Mouse (Mus musculus): ENCODE results near the gene Cox10.

Gene Cox10

DNA sequence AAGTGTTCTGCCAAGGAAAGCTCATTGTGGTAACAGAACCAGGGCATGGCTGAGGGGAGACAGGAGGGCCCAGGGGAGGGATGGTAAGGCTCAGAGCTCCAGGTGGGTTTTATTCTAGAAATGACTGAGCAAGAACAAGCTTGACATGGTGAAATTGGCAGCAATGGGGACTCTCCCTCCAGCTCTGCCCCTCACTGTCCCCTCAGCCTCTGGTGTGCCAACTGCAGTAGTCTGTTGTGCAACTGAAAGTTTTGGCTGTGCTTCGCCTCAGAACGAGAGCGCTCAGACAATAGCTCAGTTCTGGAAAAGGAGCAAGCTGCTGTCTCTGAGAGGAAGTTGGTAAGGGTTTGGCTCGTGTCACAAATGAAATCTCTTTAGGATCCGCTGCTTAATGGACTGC, 113.8 kb downstream of the Cox10 start:
- DNase-seq (ENCODE audit: low read depth in 2 of 2, low spot score in 2 of 2) = no peak

DNA sequence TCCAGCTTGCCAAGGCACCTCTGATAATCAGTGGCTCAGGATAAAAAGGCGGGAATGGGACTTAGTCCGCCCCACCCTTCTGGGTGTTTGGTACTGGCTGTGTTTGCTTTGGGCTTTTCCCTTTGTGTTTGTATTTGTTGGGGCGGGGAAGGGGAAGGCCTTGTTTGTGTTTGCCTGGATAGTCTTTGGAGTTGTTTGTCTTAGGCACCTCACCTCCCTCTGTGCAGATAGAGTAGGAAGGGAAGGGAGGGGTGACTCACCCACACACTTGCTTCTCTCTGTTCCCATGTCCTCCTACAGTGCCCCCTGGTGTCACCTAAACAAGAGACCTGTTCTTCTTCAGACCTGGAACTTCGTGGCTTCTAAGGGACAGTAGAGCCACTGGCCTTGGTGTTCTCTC, 122.1 kb downstream of the Cox10 start:
- DNase-seq (ENCODE audit: low read depth in 2 of 2, low spot score in 2 of 2) = peak; percentile 21 to 41

DNA sequence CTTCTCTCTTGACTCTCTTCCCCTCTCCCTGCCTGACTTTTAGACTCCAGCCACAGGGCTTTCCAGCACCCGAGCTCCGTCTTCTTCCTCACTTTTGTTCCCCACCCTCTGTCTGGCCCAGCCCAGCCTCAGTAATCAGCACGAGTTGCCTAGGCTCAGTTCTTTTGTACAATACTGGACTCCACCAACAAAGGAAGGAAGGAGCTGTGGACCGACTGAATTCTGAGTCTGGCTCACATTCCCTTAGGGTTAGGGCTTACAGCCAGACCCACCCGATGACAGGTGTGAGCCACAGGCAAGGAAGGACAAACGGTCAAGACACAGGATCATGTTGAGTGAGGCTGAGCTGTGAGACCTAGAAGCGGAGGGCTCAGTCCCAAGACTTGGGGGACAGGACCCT, 122.5 kb downstream of the Cox10 start:
- DNase-seq (ENCODE audit: low read depth in 2 of 2, low spot score in 2 of 2) = no peak

DNA sequence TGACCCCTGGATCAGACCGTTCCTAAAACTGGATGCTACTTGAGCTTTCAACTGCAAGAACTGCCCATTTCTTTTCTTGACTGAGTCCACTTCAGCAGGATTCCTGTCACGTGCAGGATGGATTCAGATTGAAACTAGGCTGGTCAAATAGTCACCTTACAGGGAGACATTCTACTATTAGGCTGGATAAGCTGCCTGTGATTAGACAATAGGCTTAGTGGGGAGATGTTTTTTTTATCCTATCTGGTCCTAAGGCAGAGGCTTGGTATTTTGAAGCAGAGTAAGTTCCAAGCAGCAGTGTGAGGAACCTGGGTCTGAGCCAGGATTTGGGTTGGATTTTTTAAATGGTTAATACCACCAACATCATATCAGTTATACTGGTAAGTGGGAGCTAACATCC, 125.4 kb downstream of the Cox10 start:
- no peak for DNase-seq (ENCODE audit: low read depth in 2 of 2, low spot score in 2 of 2)

DNA sequence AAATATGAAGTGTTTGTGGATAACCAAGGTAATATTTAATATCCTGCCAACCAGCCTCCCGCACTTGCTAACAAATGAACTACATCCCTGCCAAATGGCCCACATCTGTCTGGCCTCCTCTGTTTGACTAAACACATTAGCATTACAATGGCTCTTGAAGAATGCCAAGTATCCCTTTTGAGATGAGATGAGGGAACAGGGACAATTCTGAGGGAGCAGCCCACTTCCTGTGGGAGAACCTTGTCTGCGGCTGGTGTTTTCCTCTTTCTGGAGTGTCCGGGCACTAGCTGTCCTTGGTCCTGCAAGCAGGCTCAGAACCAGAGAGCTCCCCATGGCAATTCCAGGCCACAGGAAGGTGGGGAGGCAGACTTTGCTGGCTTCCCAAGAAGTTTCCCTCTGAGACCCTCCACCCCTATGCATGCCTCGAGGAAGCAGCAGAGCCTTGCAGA, 126.5 kb downstream of the Cox10 start:
- no peak for DNase-seq (ENCODE audit: low read depth in 2 of 2, low spot score in 2 of 2)

DNA sequence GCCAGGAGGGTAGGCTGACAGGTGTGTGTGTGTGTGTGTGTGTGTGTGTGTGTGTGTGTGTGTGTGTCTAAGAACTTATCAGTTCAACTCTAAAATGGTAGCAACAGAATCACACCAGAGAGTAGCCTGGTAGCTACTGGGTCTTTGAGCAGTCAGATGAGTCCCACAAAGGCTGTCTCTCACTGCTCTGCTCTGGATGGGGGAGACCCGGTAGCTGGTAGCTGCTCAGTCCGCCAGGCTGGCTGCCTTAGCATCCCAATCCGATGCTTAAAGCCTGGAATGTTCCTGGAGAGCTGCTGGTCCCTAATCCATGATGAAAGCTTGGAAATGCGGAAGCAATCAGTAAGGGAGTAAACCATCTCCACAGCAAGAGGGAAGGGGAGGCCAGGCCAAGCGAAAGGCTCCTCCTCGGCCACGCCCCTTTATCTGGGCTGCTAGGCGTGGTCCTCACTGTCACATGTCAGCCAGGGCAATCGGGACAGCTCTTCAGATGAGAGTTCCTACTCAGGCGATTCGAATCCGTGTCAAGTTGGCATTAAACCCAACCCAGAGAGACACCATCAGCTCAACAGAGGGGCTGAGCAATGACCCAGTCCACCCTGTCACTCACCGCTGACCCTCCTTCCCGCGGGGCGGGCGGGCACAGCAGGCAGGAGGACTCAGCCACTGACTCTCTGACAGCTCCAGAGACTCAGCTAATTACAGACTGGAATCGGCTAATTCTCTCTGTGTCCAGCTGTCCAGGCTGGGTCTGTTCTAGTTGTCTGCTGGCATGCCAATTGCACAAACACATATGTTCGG, 127.2 kb downstream of the Cox10 start:
- DNase-seq (ENCODE audit: low read depth in 2 of 2, low spot score in 2 of 2) = no peak

DNA sequence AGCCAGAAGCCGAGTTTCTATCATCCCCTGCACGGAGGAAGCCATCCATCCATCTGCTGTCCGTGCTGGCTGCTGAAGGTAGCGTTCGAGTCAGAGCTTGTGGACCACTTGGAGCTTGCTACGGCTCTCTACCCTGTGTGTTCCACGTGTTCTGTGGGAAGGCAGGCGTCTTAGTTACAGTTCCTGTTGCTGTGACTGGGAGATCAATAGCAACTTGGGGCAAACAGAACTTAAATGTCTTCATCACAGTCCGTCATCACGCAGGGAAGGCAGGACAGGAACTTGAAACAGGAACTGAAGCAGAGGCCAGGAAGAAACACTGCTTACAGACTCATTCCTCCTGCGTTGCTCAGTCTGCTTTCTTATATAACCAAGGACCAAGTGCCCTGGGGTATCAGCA, 130.9 kb downstream of the Cox10 start:
- no peak for DNase-seq (ENCODE audit: low read depth in 2 of 2, low spot score in 2 of 2)

DNA sequence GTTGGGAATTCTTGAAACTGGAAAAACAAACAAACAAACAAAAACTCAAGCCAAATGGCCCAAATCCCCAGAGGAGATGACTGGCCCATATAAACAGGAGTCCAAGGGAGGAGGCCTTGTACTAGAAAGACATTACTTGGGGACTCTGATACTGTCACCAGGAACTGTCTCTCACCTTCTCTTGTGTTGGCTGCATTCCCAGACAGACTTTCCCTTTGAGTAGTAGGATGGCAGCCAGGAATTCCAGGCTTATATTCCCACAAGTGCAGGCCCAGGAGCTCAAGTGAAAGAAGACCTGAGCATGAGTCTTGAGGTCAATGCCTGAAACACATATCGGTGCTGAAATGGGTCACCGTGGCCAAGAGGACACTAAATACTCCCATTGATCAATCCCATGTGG, 132.2 kb downstream of the Cox10 start:
- no peak for DNase-seq (ENCODE audit: low read depth in 2 of 2, low spot score in 2 of 2)

DNA sequence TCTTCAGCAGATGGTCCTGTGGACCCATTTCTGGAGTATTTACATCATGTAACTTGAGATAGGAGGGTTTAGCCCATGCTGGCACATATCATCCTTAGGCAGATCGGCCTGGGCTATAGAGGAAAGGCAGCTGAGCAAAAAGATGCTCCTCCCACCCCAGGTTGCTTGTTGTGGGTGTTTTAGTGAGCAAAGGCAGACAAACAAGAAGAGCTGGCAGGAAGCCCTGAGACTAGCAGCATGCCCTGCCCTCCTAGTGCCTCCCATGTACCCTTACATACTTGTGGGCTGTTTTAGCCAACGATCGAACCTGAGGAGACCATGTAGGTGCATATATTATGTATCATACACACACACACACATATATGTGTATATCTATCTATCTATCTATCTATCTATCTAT, 135.3 kb downstream of the Cox10 start:
- DNase-seq (ENCODE audit: low read depth in 2 of 2, low spot score in 2 of 2) = no peak

DNA sequence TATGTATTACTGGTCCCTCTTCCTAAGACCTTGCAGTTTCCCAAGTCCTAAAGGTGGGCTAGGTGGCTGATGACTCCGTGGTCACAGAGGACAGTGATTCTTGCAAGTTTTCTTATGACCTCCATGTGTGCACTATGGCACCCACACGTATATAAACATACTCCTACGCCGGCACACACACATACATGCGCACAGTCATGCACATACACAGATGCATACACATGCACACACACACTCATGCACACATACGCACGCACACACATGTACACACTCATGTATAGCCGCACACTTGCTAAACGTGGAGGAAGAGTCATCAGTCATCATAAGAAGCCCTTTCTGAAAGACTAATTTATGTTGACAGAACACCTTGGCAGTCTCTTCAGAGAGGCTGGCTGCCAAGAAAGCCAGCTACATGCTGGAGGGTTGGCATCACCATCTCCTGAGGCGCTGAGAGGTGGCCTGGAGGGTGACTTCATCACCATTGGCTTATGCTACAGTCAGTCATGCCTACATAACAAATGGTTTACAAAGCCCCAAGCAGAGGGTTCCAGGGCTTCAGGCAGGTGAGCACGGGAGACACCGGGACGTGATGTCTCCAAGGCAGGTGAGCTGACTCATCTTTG, 135.9 kb downstream of the Cox10 start:
- DNase-seq (ENCODE audit: low read depth in 2 of 2, low spot score in 2 of 2) = no peak

DNA sequence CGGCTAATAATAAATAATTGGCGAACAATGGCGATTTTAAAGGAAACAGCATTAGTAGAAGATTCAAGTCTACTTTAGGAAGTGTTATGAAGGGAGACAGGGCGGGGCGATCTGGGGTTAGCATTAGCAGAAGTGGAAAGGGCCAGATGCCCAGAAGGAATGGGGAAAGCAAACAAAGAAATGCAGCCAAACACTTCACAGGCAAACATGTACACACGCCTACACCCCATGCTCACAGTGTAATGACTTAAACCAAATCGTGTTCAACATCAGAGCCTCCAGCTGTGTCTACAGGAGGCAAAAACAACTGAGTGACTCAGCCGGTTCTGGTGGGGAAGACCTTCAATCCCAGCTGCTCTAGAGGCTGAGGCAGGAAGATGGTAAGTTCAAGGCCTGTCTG, 137.1 kb downstream of the Cox10 start:
- DNase-seq (ENCODE audit: low read depth in 2 of 2, low spot score in 2 of 2) = no peak

DNA sequence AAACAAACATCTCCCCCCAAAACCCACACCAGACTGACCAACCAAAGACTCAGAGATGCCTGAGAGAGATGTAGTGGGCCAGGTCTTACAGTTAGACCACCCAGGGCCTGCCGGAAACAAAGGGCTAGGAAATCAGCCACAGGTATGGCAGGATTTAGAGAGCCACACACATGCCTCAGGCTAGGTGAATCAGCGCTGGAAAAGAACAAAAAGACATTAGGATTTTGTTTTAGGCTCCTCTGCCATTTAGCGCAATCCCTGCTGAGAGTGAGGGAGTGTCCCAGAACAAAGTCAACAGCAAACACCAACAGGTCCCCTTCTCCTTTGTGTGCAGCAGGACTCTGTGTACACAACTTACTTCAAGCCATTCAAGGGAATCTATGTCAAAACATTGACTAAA, 142.6 kb downstream of the Cox10 start:
- DNase-seq (ENCODE audit: low read depth in 2 of 2, low spot score in 2 of 2) = no peak

DNA sequence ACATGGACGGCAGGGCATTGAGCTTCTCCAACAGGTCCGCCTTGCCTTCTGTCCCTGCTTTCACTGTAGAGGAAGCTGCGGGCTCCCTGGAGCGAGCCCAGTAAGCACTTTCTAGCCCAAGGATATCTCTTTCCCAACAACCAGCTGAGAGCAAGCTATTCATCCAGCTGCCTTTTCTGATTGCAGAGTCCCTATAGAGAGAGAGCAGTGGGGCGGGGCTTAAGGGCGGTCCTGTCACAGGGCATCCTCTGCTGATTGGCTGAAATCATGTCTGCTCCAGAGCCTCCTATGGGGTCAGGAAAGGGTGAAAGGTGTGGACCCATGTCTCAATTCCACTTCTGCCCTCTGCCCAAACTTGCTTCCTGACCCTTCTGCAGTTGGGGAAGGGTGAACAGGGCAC, 152.4 kb downstream of the Cox10 start:
- DNase-seq (ENCODE audit: low read depth in 2 of 2, low spot score in 2 of 2) = no peak

DNA sequence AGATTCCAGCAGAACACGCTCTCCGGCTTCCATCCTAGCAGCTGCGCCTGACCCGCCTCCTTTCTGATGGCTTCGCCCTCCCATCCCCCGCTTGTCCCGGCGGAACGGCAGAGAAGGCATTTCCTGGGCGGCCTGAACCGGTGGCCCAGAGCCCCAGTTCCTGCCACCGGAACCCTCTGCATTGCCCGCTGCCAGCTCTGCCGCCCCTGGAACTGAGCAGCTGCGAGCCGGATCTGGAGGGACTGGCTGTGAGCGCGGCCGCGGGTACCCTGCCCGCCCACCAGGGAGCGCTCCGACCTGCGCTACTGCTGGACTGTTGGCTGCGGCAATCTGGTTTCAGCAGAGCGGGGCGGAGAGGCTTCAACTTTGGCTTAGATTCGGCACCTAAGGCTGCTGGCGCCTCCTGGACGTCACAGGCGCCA, 154.1 kb downstream of the Cox10 start:
- DNase-seq (ENCODE audit: low read depth in 2 of 2, low spot score in 2 of 2) = peak; percentile 86 to 89

DNA sequence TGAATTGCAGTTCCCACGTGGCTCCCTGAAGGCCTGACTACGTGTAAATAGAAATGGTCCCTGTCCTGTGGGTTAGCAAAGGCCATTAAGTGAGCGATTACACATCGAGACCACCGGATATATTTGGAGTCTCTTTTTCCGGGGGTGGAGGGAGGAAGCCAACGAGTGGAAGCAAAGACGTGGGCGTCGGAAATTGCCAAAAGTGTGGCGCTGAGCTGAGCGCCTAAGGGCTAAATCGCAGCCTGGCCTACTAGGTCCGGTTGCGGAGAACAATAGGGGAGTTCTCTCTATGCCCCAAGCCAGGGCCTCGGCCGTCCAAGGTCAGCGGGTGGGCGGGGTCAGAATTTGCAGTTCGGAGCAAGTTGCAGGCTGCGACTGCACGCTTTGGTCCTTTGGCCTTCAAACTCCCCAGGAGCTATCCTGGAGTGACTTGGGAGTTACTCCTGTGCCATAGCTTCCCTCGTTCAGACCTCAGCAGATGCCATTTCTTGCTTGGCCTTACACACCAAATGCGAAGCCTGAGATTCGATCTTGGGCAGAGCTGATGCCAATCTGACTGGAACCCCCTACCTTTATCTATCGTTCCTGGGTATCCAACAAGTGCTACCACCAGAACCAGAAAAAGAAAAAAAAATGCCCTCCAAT, 154.9 kb downstream of the Cox10 start:
- DNase-seq (ENCODE audit: low read depth in 2 of 2, low spot score in 2 of 2) = peak; percentile 26 to 29

DNA sequence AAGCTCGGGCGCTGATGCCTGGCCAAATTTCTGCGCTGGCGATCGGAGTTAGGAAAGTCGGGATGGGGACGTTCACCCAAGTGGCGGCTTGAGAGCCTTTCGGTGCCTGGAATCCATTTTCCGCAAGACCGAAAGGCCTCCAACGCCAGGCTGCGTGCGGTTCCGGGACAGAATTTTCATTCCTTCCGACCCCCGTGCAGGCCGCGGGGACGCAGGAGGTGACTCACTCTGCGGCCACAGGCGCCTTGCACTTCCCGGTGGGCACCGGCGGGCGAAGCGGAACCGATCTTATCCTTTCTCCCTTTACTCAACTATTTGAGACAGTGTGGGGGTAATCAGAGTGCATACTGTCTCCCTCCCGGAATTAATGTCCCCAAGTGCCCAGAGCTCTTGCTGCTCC, 155.9 kb downstream of the Cox10 start:
- peak in 1 of 2 experiments; percentile 9 for DNase-seq (ENCODE audit: low read depth in 2 of 2, low spot score in 2 of 2)

DNA sequence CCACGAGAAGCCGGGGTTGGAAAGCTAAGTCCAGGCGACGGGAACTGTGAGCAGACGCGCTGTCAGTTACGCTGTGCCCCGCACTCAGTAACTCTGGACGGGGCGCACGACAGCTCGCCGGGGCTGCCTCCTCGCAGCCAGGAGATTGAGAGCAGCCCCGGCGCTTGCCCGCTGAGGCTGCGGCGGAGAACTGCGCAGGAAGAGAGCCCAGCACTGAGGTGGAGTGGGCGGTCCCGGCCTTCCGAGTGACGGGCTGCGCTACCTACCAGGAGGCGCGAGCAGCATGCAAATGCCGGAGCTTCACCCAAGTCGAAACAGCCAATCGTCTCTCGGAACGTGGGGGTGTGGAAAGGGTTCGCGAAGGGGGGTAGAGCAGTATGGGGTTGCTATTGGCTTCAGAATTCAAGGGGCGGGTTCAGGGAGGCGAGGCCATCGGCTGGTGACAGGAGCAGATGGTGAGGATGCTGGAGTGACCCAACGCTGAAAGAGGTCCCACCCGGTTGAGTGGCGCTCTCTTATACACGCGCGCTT, 157.1 kb downstream of the Cox10 start, which contains the start of gene Hs3st3b1:
Hs3st3b1 (minus strand) TSS at position 200 of the 531 bp plus-strand sequence.
- DNase-seq (ENCODE audit: low read depth in 2 of 2, low spot score in 2 of 2) = peak; percentile 94

DNA sequence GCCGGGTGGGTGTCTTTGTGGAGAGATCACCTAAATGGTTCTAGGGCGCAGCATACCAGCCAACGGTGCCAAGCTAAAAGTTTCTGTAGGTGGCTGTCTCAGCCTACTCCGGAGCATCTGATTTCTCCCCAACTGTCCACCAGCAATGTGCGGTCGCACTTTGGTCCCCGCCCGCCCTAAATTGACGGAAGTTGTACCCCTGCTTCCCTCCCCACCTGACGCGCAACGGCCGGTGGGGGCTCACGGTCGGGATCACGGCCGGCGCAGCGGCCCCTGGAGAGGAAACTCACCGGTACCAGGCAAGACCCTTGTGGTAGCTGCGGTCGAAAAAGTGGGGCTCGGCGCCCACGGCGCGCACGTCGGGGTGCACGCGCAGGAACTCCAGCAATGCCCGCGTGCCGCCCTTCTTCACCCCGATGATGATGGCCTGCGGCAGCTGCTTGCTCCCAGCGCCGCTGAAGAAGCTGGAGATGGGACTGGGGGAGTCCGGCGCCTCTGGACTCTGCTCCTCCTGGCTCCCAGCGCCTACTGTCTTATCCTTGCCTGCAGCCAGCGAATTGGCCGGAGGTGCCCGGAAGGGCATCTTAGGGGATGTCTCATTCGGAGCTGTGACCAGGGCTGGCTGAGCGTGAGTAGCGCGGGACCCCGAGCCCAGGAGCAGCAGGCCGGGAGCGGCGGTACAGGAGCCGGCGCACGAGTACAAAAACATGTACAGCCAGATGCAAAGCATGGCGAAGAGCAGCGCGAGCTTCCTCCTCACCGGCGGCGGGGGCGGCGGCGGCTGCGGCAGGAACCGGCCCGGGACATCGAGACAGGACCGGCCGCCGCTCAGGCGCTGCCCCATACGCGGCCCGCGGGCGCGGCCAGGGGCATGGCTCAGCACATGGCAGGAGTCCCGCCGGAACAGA, 158.0 kb downstream of the Cox10 start:
- peak; percentile 33 to 34 for DNase-seq (ENCODE audit: low read depth in 2 of 2, low spot score in 2 of 2)

DNA sequence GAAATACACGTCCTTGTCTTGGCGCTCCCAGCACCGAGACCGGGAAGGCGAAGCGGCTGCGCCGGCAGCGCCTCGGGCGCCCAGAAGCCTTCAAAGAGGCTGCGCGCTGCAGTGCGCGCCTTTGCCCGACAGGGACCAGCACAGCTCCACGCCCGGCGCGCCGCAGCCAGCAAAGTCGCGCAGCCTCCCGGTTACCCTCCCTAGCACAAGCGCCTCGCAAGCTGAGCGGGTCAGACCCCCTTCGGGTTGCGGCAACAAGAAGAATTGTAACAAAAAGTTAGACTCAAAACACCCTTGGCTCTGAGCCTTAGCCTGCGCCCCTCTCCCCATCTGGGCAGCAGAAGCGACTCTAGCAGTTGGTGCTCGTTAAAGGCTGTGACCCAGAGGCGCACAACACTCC, 158.7 kb downstream of the Cox10 start:
- DNase-seq (ENCODE audit: low read depth in 2 of 2, low spot score in 2 of 2) = peak; percentile 77 to 79

DNA sequence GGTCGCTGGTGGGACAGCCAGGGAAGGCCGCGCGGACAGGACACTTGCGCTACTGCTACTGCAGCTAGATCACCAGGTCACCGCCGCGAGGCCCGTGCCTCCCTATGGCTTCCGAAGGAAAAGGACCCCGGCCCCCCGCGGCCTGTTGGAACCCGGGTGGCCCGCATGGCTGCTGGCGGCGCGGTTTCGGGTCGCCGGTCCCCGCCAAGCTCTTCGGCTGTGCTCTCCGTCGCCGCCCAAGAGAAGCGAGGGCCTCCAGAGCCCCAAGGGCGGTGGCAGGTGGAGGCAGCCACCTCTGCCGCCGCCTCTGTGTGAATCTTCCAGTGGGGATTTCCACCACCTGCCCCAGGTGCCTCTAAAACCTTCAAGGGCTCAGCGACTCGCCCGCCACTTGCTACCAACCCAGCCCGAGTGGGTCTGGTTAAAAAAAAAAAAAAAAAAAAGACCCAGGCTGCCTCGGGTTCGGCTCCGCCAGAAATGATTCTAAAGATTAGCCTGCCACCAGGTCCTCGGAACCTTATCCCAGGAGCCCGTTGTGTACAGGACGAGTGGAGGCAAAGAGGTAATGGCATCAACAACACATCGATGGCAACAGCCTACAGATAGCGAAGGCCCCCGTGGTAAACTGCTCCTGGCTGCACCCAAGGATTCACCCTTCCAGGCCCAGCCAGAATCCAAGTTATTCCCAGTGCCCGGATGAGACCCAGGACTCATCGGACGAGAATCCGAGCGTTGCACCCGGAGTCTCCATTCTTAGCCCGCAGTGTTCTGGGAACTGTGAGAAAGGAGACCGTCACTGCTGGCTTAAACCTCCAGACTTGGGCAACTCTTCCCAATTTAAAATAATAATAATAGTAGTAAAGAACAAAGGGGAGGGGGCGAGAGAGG, 159.8 kb downstream of the Cox10 start:
- DNase-seq (ENCODE audit: low read depth in 2 of 2, low spot score in 2 of 2) = no peak

Measured in CD8-positive naive resting alpha-beta T cell, adult 2 months (primary cell).